Mouse (Mus musculus): ENCODE data around the gene Bsn.
"Not testable (repeated sequence)": the region's sequence is repeated elsewhere in the genome, so short reads cannot be mapped to it uniquely, and the experiment has no call there.

Gene Bsn

DNA sequence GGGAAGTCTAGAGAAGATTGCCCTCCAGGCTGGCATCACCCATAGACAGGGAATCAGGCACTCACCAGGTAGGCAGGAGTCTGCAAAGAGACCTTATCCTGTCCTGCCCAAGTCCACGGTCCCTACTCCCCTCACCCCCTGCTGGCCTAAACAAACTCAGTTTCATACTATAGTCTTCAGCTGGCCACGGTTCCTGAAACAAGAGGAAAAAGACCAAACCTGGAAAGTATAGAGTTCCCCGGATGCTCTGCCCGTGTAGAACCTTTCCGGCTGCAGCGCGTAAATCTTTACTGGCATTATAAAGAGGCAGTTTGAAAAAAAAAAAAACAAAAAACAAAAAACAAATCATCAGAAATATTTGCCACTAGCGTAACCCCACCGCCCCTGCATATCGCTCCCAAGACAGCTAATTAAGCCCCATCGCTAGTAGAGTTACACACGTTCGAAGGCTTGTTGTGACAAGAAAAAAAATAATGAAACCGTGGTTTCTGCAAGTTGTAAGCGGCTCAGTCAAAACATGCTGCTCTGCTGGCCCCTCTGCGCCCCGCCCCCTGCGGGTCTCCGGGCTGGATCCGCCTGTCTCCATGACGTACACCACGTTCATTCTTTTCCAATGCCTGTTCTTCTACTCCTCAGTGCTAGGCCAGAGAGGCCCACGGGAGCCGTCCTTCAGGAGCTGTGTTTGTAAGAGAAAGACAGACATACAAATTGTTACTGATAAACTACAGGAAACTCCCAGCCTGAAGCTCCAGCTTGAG, 6.9 kb upstream of the Bsn start:
- DNase-seq (ENCODE audit: low spot score in 2 of 2) = no peak

GRCm38 (mm10) chr9:108196222-108196621, 6.0 kb upstream of the Bsn start:
- DNase-seq (ENCODE audit: low spot score in 2 of 2) = not testable (repeated sequence)

DNA sequence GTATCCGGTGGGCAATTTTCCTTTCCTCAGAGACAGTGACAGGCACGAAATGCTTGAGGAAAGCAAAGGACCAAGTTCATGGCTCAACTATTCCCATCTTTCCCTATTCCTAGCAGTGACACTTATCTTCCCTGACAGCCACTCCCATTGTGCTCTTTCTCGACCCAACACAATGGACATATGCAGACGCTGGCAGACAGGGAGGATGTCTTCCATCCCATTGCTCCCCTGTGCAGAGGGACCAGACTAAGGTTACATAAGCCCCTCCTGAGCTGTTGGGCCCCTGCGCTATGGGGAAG, 747 bp downstream of the Bsn start:
- DNase-seq (ENCODE audit: low spot score in 2 of 2) = no peak

DNA sequence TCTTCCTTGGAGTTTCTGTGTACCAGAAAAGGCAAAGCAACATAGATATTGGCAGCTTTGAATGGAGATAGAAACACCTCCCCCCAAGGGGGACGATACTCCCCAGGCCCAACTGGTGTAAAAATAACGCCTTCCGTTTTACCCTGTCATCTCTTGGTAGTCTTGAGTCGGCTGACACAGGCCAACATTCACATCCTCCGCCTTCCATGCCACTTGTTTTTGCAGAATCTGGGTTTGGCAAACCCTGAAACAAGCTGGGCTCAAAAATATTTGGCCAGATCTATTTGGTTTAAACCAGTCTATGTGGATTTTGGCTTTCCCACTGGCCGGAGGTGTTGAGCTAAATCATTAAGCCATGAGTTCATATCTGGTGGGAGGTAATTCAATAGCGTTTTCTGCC, 1.2 kb downstream of the Bsn start:
- no peak for DNase-seq (ENCODE audit: low spot score in 2 of 2)

GRCm38 (mm10) chr9:108188511-108188910, 1.7 kb downstream of the Bsn start:
- DNase-seq (ENCODE audit: low spot score in 2 of 2) = no peak

DNA sequence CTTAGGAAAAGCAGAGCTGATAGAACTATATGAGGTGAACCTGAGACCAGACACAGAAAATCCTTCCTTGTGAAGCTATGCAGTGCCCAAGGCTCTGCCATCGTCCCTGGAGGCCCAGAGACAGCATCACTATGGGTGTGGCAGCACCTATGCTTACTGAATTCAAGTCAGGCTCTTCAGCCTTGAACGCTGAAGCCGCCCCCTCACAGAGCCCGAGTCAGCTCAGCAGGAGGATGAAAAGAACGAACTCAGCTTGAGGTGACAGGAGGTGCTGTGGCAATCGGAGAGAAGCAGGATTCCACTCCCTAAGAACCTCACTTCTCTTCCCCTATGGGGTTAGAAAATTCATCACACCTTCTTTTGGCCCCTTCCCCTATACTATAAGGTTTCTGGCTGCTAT, 2.6 kb downstream of the Bsn start:
- no peak for DNase-seq (ENCODE audit: low spot score in 2 of 2)

DNA sequence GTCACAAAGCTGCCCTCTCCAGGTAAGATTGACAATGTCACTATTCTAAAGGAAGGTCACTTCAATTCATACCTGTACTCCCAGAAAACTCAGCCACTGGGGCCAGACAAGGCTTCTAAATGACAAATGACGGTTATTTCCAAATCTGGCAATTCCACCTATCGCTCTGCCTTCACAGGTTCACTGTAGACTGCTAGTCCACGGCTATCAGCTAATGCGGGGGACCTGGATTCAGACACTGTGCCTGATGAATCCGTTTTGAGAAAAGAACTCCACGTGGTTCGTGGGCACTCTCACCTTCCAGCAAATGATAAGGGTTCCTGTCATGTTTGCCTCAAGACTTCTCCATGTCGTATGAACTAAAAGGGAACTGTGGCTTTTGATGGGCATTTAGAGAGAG, 4.4 kb downstream of the Bsn start:
- DNase-seq (ENCODE audit: low spot score in 2 of 2) = no peak

DNA sequence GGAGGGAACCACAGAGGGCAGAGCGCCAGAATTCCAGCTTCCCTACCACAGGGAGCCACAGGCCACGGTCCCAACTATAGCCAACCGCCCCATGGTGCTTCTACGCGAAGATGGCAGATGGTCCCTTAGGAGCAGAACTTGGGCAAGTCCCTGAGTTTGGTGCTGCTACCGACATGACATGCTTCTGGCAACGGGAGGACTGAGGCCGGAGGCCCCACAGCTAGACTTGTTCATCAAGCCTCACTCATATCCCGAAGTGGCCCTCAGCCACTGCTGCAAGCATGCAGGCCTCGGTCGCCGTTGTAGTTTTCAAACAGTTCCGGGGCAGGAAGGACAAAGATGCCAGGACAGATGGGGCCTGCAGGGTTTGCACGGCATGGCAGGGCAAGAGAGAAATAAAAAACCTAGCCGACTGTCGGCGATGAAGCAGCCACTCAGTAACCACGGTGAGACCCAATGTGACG, 6.6 kb downstream of the Bsn start:
- no peak for DNase-seq (ENCODE audit: low spot score in 2 of 2)

DNA sequence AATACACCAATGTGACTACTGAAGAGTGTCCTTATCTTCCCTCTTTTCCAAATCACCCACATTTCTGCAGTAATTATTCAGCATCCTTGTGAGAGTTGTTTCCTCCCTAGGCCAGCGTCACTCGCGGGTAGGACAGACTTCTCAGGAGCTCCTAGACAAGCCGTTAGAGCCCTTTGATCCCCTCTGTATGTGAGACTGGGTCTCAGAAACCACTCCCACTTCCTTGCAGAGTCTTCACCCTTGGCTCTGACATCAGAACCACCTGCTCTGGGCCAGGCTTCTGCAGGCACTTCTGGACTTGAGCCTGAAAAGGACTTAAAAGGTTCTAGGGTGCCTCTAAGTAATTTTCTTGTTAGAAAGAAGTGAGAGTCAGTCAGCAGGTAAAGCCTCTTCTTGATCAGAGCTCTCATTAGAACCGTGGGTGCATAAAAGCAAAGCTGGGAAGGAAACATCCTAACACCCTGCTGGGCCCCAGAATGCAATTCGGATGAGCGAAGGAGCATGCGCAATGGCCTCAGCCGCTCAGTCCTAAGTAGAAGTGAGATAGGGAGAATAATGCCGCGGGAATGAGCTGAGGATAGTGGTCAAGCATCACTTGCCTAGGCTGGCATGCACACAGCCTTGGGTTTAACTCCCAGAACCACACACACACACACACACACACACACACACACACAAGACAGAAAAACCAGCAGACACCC, 7.2 kb downstream of the Bsn start:
- no peak for DNase-seq (ENCODE audit: low spot score in 2 of 2)

GRCm38 (mm10) chr9:108178391-108178790, 11.8 kb downstream of the Bsn start:
- no peak for DNase-seq (ENCODE audit: low spot score in 2 of 2)

DNA sequence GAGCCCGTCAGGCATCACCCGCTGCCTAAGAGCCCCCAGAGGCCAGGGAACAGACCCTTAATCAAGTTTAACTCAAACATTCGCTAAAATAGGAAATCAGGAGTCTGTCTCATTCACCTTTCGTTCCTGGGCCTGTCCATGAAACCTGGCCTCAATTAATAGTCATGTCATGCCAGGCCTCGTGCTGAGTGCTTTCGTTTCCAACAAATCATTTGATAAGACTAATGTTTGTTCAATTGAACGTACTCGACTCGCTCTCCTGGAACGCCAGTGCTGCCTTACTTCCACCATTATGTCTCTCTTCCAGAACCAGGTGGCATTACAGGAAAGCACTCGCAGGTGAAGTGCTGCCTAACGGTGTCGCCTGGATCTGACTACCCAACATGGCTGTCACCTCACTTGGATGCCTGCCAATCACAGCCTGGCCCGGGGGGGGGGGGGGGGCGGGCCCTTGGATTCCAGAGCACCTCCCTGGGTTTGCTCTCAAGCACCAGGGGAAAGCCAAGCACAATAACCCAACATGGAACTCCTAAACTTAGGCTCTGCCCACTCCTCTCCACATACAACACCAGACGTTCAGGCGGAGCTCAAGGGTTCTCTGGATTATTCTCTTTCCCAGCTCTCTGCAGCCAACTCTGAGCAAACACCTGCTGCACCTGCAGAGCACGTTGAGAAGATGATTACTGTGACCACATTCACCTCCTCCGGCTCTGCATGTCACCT, 14.9 kb downstream of the Bsn start:
- no peak for DNase-seq (ENCODE audit: low spot score in 2 of 2)

GRCm38 (mm10) chr9:108172777-108173350, 17.3 kb downstream of the Bsn start:
- no peak for DNase-seq (ENCODE audit: low spot score in 2 of 2)

- no peak for DNase-seq (ENCODE audit: low spot score in 2 of 2)
Observed at GRCm38 (mm10) chr9:108169751-108170150, 20.4 kb downstream of the Bsn start.

DNA sequence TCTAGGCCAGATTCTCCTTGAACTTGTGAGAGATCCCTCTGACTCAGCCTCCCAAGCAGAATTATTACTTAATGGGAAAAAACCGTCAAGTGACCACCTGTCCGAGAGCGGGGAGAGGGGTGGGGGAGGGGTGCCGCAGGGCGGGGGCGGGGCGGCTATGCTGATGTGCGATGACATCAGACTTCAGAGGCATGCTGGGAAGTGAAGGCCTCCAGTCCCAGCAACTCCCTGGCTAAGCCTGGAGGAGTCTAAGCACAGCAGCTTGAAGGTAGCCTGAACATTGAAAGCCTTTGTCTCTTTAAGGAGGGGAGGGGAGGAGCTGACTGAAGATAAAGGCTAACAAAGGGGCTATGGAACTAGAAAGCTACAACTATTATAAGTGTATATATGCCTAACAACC, 25.0 kb downstream of the Bsn start:
- DNase-seq (ENCODE audit: low spot score in 2 of 2) = no peak

GRCm38 (mm10) chr9:108163646-108164284, 26.4 kb downstream of the Bsn start:
- DNase-seq (ENCODE audit: low spot score in 2 of 2) = no peak

GRCm38 (mm10) chr9:108157891-108158290, 32.3 kb downstream of the Bsn start:
- no peak for DNase-seq (ENCODE audit: low spot score in 2 of 2)

DNA sequence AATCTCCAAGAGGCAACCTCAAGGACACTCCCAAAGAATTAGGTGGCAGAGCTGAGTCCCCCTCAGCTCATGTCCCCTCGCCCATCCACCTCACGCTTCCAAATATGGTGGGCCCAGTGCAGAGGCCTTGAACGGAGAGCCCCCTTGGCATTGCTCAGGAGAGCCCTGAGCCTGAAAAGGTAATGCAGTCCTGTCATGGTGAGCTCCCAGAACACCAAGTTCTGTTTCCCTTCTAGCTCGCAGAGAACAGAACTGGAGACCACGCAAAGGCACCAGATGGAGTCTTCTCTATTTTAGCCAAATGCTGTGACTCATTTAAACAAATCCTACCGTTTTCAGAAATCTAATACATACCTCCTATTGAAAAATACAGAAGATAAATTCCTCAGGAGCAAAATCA, 32.7 kb downstream of the Bsn start:
- no peak for DNase-seq (ENCODE audit: low spot score in 2 of 2)

DNA sequence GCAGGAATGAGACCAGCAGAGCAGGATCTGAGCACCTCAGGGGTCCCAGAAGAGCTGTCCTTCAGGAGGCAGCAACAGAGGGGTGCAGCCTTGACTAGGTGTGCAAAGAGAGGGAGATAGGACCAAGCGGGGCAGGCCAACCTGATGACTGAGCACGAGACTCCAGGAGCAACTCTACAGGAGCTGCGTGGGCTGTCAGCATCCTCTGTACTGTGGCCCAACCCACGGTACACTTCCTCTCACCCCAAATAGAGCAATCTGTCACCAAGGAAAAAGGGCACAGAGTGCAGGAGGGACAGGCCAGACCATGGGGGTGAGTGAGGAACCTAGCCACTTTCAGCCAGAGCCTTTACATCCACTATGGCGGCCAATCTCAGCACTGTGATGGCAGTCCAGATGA, 33.4 kb downstream of the Bsn start:
- no peak for DNase-seq (ENCODE audit: low spot score in 2 of 2)

GRCm38 (mm10) chr9:108154814-108155213, 35.4 kb downstream of the Bsn start:
- DNase-seq (ENCODE audit: low spot score in 2 of 2) = no peak

DNA sequence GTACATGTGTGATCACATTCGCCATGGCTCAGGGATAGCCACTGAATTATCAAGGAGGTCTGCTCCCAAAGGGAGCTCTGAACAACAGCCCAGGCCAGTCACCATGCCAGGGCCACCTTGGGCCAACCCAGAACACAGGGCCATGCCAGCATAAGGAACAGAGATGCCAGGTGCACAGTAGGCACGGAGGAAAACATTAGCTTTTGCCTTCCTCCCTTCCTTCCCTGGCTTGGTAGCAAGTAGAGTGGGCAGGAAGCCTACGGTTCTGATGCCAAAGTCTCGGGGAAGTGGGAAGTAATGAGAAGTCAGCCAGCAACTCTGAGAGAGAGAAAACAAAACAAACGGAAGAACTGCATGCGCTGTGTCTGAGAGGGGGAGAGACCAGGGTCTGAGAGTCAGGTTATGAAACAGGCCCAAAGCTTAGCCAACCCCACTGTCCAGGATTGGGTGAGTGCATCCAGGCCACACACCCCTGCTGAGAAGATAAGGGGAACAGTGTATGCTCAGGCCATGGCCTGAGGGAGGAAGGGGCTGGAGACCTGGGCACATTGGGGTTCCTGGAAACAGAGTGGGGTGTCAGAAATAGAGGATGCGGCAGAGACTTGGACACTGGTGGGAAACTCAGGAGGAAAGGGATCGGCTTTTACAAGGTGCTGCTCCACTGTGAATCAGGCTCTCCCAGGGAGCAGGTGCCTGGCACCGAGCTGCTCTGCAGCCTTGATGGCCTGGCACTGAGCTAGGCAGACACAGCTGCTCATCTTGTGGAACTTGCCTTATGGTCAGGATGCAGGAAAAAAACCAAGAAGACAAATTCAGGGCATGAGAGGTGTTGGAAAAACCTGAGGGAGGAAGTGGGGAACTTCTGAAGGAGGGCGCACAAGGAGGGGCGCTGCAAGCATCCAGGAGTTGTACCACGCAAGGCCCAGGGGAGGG, 36.4 kb downstream of the Bsn start:
- DNase-seq (ENCODE audit: low spot score in 2 of 2) = no peak

DNA sequence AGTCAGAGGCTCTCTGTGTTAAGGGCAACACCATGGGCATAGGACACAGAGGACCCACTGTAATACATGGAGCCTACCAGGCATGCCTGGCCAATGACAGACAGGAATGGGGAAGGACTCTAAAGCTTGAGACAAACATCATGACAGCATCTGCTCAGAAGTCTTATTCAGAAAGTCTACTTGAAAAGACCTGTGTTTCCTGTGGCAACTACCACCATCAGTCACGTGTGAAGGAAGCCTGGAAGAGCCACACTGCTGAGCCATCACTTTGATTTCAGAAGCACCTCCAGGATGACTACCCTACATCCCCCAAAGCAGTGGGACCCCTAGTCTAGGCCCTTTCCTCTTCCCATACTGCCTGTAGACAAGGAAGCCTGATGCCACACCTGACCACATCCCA, 39.7 kb downstream of the Bsn start:
- no peak for DNase-seq (ENCODE audit: low spot score in 2 of 2)
